Mouse (Mus musculus): ENCODE results near the gene Slc2a8. TPM values are rescaled to one million over a fixed set of nuclear protein-coding genes. Genes with fewer than 3 reads are reported as not detected.

Gene Slc2a8
- total RNA-seq, 2 experiments from 2014 or later, result 8.1 to 11.2 TPM

DNA sequence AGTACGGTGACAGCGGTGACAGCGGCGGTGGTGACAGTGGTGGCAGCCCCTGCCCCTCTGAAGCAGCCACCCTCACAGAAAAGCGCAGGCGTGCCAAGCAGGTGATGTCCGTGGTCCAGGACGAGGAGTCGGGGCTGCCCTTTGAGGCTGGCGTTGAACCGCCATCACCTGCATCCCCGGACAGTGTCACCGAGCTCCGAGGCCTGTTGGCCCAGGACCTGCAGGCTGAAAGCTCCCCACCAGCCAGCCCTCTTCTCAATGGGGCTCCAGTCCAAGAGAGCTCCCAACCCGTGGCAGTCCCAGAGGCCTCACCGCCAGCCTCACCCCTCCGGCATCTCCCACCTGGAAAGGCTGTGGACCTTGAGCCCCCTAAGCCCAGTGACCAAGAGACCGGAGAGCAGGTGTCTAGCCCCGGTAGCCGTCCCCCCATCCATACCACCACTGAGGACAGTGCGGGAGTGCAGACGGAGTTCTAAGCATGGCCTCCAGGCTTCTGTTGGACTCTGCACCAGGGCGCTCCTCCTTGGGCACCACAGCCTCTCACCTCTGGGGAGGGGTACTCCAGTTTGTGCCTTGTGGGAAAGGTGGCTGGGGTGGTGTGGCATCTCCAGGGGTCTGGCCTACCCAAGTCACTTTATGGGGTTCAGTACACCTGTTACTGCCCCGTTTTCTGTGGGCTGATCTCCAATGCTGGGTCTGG is 58.2 kb downstream of the Slc2a8 start:
- no peak overlapping the region for H3K4me3 ChIP-seq
- no peak for TF ChIP-seq CTCF (IDR thresholded peaks at IDR 0.05)
- intact Hi-C loops (cut with DNase I), result no loop called here
- H3K27ac ChIP-seq, result no peak overlapping the region
- DNase-seq, result no peak

Other genes with a start within 250 kb of the Slc2a8 start
- gene 6330409D20Rik, start 241.1 kb downstream of the Slc2a8 start, total RNA-seq (2021), result not detected
- 1 to 10 TPM; 3.7 to 4.9 TPM for gene Tor2a, start 224.8 kb downstream of the Slc2a8 start, total RNA-seq (2021)
- gene Ttc16, start 206.4 kb downstream of the Slc2a8 start, total RNA-seq (2021), result not detected
- gene Ptrh1, start 206.3 kb downstream of the Slc2a8 start, total RNA-seq (2021), result 1 to 10 TPM; 1.3 to 2.5 TPM
- not detected for gene Cfap157, start 197.7 kb downstream of the Slc2a8 start, total RNA-seq (2021)
- gene Stxbp1, start 134.8 kb downstream of the Slc2a8 start, total RNA-seq (2021), result 1 to 10 TPM; 2.0 to 3.9 TPM
- gene Fam129b, start 106.0 kb downstream of the Slc2a8 start, total RNA-seq (2021), result 1 to 10 TPM; 4.8 to 7.2 TPM
- 10 to 100 TPM; 80.6 to 90.3 TPM for gene Rpl12, start 20.5 kb downstream of the Slc2a8 start, total RNA-seq (2021)
- gene Lrsam1, start 20.5 kb downstream of the Slc2a8 start, total RNA-seq (2021), result 10 to 100 TPM in 1 of 2 experiments, 1 to 10 TPM in 1; 9.9 to 14.1 TPM
- under 1 TPM; 0.31 to 0.89 TPM for gene Garnl3, start 149.6 kb upstream of the Slc2a8 start, total RNA-seq (2021)
- 10 to 100 TPM; 20.6 to 47.1 TPM for gene Angptl2, start 234.0 kb upstream of the Slc2a8 start, total RNA-seq (2021)

All from gastrocnemius, adult 2 months (tissue).